8 mouse cellular contexts compared by ENCODE assay signal in the genomic region with DNA sequence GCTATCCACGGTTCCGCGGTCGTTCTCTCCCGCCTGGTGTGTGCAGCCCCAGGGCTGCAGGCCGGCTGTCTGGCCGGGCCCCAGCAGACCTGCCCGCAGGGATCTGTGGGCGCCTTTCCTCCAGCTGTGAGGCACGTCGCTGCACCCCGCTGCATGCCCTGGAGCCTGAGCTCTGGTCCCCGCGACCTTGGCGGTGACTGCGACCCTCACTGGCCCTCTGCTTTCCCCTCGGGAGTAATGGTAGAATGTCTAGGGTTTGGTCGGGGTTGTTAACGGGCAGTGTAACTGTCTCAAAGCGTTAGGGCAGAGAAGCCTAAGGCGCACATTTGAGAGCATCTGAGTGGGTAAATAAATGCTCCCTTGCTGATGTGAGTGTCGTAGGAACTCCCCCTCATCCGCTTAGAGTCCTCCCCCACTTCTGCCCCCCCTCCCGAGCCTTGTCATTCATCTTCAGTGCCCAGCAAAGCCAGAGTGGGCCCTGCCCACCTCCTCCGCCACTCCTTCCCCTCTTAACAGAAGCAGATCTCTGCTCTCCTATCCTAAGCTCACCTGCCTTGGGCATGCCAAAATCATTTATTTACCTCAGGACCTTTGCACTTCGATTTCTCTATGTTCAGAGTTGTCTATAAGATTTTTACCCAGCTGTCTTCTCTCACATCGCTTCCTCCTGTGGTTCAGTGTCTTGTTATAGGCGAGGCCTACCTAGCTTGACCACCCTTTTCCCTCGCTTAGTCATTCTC. TPM values are rescaled to one million over a fixed set of nuclear protein-coding genes. Genes with fewer than 3 reads are reported as not detected.
DNase-seq lines count a peak whose midpoint lies in the region; ATAC-seq lines count a peak whose summit lies in the region.

No protein-coding gene starts in this region.

- no peaks in the 10 kb centered on the region for H3K27me3 ChIP-seq in limb, embryonic 12.5 days
- H3K27me3 ChIP-seq in midbrain, embryonic 11.5 days (ENCODE audit: control insufficient read depth, insufficient read depth, low read length): no peaks in the 10 kb centered on the region

- peak overlapping the region; percentile 89 for H3K4me2 ChIP-seq in limb, embryonic 12.5 days
- H3K4me2 ChIP-seq in midbrain, embryonic 11.5 days: peak overlapping the region; percentile 85

- peak overlapping the region; percentile 93 for H3K9ac ChIP-seq in limb, embryonic 12.5 days (replicated peaks)
- H3K9ac ChIP-seq in midbrain, embryonic 11.5 days (ENCODE audit: low read length): peak overlapping the region; percentile 86

- ATAC-seq in limb, embryonic 12.5 days (ENCODE audit: insufficient number of reproducible peaks, insufficient read depth, low FRiP score, low TSS enrichment, low read depth): 0 out of 2 replicates have a peak, but pooled peaks have one; percentile 0
- ATAC-seq in midbrain, embryonic 11.5 days (ENCODE audit: low FRiP score): no peak

- H3K36me3 ChIP-seq in limb, embryonic 12.5 days: peaks cover 11% of the 10 kb centered on the region; the same call in 1 of the 2 replicates
- no peaks in the 10 kb centered on the region for H3K36me3 ChIP-seq in midbrain, embryonic 11.5 days (ENCODE audit: control insufficient read depth, insufficient read depth, low read length)

- peaks cover 27% of the 10 kb centered on the region for H3K4me1 ChIP-seq in limb, embryonic 12.5 days (replicated peaks)
- peaks cover 12% of the 10 kb centered on the region for H3K4me1 ChIP-seq in midbrain, embryonic 11.5 days (ENCODE audit: control insufficient read depth, insufficient read depth, low read length)

- DNase-seq in adrenal gland, adult 8-10 months: peak; percentile 26
- no peak for DNase-seq in adrenal gland, adult 2 months
- DNase-seq in thymus, adult 18-20 months: peak; percentile 38 to 43
- no peak for DNase-seq in thymus, postnatal 25 days
- DNase-seq in forelimb bud, embryonic 11.5 days (ENCODE audit: low read depth, low spot score): peak; percentile 12
- no peak for DNase-seq in midbrain, embryonic 11.5 days (ENCODE audit: low spot score, missing footprints)
- peak; percentile 32 to 51 for DNase-seq in thymus, postnatal 36 days

- H3K27ac ChIP-seq in limb, embryonic 12.5 days: peak overlapping the region; percentile 82
- H3K27ac ChIP-seq in midbrain, embryonic 11.5 days (ENCODE audit: low read depth, low read length): peak overlapping the region; percentile 70

- H3K4me3 ChIP-seq in limb, embryonic 12.5 days (replicated peaks): peak overlapping the region; percentile 94
- H3K4me3 ChIP-seq in midbrain, embryonic 11.5 days (ENCODE audit: low read depth, low read length): peak overlapping the region; percentile 77

- 9% methylated on average over 29 of the region's 29 CpGs for WGBS in limb, embryonic 12.5 days
- 10% methylated on average over 29 of the region's 29 CpGs for WGBS in midbrain, embryonic 11.5 days

- H3K9me3 ChIP-seq in limb, embryonic 12.5 days: no peaks in the 10 kb centered on the region
- H3K9me3 ChIP-seq in midbrain, embryonic 11.5 days (ENCODE audit: control insufficient read depth, low read length): no peaks in the 10 kb centered on the region

RNA-seq across cellular contexts. Expression of gene Mapk9, which starts 0.7 kb away (rescaled TPM):
- 10 to 100 TPM; 71.4 to 99.2 (median 87.3) TPM for total RNA-seq in adrenal gland, adult 8-10 months (2022)
- 10 to 100 TPM; 69.8 to 79.9 TPM for total RNA-seq in adrenal gland, adult 2 months (2021)
- 20.2 and 20.5 TPM in 2 replicates for polyA plus RNA-seq in adrenal gland, adult 2 months (2012; rRNA removed)
- polyA plus RNA-seq in limb, embryonic 12.5 days (2016; fragmentation: Nextera tagmentation; extraction: Ambion mirVana): 38.6 and 44.5 TPM in 2 replicates
- 41.2 and 44.1 TPM in 2 replicates for polyA plus RNA-seq in midbrain, embryonic 11.5 days (2014; fragmentation: Nextera tagmentation; extraction: Ambion mirVana)

RNA-seq across cellular contexts. Expression of gene Gfpt2, which starts 53.3 kb away (rescaled TPM):
- total RNA-seq in adrenal gland, adult 8-10 months (2022): 1 to 10 TPM; 3.5 to 4.9 (median 4.4) TPM
- total RNA-seq in adrenal gland, adult 2 months (2021): 1 to 10 TPM; 6.4 to 8.0 TPM
- 2.3 TPM in 2 replicates for polyA plus RNA-seq in adrenal gland, adult 2 months (2012; rRNA removed)
- 37.0 and 37.5 TPM in 2 replicates for polyA plus RNA-seq in limb, embryonic 12.5 days (2016; fragmentation: Nextera tagmentation; extraction: Ambion mirVana)
- 8.7 and 9.9 TPM in 2 replicates for polyA plus RNA-seq in midbrain, embryonic 11.5 days (2014; fragmentation: Nextera tagmentation; extraction: Ambion mirVana)

RNA-seq across cellular contexts. Expression of gene Rasgef1c, which starts 54.4 kb away (rescaled TPM):
- total RNA-seq in adrenal gland, adult 8-10 months (2022): 1 to 10 TPM in 1 of 4 experiments, under 1 TPM in 3; 0.67 to 1.1 (median 0.82) TPM
- total RNA-seq in adrenal gland, adult 2 months (2021): 1 to 10 TPM in 1 of 2 experiments, under 1 TPM in 1; 0.43 to 1.0 TPM
- 0.71 and 0.83 TPM in 2 replicates for polyA plus RNA-seq in adrenal gland, adult 2 months (2012; rRNA removed)
- polyA plus RNA-seq in limb, embryonic 12.5 days (2016; fragmentation: Nextera tagmentation; extraction: Ambion mirVana): 0.10 and 0.11 TPM in 2 replicates
- 0.55 and 0.92 TPM in 2 replicates for polyA plus RNA-seq in midbrain, embryonic 11.5 days (2014; fragmentation: Nextera tagmentation; extraction: Ambion mirVana)

Comparison
In these comparisons a context has a peak if more than half of its experiments do, and no peak if none do; other contexts are left out.
1. DNase-seq: peak in adrenal gland, adult 8-10 months (single experiment), thymus, adult 18-20 months (2 of 2), forelimb bud, embryonic 11.5 days (single experiment) and thymus, postnatal 36 days (2 of 2); none in adrenal gland, adult 2 months (single experiment), thymus, postnatal 25 days (single experiment) and midbrain, embryonic 11.5 days (single experiment).